Mouse (Mus musculus): ENCODE results near the gene Irf2bp1. TPM values are rescaled to one million over a fixed set of nuclear protein-coding genes. Genes with fewer than 3 reads are reported as not detected.

Gene Irf2bp1
- polyA plus RNA-seq, 1 experiment from 2014 or later, result 24.9 TPM

DNA sequence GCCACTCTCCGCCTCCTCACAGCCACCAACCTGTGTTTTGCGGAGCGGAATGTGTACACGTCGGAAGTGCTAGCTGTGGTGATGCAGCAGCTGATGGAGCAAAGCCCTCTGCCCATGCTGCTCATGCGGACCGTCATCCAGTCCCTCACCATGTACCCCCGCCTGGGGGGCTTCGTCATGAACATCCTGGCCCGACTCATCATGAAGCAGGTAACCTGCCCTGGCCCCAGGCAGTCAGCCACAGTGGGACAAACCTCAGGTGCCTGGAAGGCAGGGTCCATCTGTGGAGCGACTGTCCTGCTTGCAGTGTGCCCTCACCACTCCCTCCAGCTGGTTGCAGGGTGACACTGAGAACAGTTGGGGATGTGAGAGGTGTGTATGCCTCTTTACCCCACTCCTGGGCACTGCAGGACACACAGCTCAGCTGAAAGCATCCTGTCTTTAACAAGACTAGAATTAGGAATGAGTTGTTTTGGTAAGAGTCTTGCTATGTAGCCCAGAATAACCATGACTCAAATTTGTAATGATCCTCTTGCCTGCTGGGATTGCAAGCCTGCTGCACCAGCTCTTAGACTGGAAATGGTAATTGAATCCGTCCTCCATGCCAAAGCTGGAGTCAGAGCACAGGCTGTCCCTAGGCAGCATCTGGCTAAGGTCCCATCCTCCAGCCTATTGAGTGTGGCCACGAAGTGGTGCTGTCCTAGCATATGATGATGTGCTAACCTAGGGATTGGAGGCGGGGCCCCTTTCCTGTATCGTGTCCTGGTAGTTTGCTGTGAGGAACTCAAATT, 48.7 kb downstream of the Irf2bp1 start:
- H3K27ac ChIP-seq (ENCODE audit: low read depth, low read length), result no peak overlapping the region
- DNase-seq (ENCODE audit: low spot score) (no peak), ATAC-seq (replicated peaks; ENCODE audit: low FRiP score) (no peak)
- no peaks in the 10 kb centered on the region for H3K27me3 ChIP-seq (replicated peaks; ENCODE audit: control insufficient read depth, insufficient read depth, low read length)
- H3K36me3 ChIP-seq (ENCODE audit: control insufficient read depth, insufficient read depth, low read length), result peaks cover 36% of the 10 kb centered on the region
- no peak overlapping the region for H3K4me2 ChIP-seq
- WGBS, result 88% methylated on average over 15 of the region's 15 CpGs
- no peaks in the 10 kb centered on the region for H3K9me3 ChIP-seq (ENCODE audit: control insufficient read depth, low read length)
- H3K4me1 ChIP-seq (replicated peaks; ENCODE audit: control insufficient read depth, insufficient read depth, low read length), result no peaks in the 10 kb centered on the region
- H3K4me3 ChIP-seq (ENCODE audit: low read depth, low read length), result no peak overlapping the region
- H3K9ac ChIP-seq (ENCODE audit: low read depth, low read length), result no peak overlapping the region

DNA sequence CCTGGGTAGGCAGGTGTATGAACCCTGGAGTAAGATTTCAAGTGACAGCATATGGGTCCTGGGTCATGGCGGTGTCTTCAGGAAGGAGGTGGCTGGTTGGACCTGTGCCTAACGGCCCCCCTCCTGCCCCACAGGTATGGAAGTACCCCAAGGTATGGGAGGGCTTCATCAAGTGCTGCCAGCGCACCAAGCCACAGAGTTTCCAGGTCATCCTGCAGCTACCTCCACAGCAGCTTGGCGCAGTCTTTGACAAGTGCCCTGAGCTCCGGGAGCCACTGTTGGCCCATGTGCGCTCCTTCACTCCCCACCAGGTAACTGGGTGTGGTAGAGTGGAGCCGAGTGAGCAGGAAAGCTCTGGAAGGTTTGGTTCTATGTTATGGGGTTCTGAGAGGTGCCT, 49.3 kb downstream of the Irf2bp1 start:
- Histone ChIP-seq H3K27me3 (replicated peaks; ENCODE audit: control insufficient read depth, insufficient read depth, low read length) (no peaks in the 10 kb centered on the region), H3K4me1 (replicated peaks; ENCODE audit: control insufficient read depth, insufficient read depth, low read length) (no peaks in the 10 kb centered on the region), H3K4me2 (no peak overlapping the region), H3K36me3 (ENCODE audit: control insufficient read depth, insufficient read depth, low read length) (peaks cover 30% of the 10 kb centered on the region), H3K4me3 (ENCODE audit: low read depth, low read length) (no peak overlapping the region), H3K9ac (ENCODE audit: low read depth, low read length) (no peak overlapping the region), H3K9me3 (ENCODE audit: control insufficient read depth, low read length) (no peaks in the 10 kb centered on the region), H3K27ac (ENCODE audit: low read depth, low read length) (no peak overlapping the region)
- no peak for ATAC-seq (replicated peaks; ENCODE audit: low FRiP score)
- WGBS, result 90% methylated on average over 7 of the region's 7 CpGs
- no peak for DNase-seq (ENCODE audit: low spot score)

- Histone ChIP-seq H3K36me3 (ENCODE audit: control insufficient read depth, insufficient read depth, low read length) (peaks cover 22% of the 10 kb centered on the region), H3K4me1 (replicated peaks; ENCODE audit: control insufficient read depth, insufficient read depth, low read length) (no peaks in the 10 kb centered on the region), H3K9ac (ENCODE audit: low read depth, low read length) (no peak within 1 kb of the TSS), H3K27ac (ENCODE audit: low read depth, low read length) (no peak within 1 kb of the TSS), H3K4me3 (ENCODE audit: low read depth, low read length) (no peak within 1 kb of the TSS), H3K27me3 (replicated peaks; ENCODE audit: control insufficient read depth, insufficient read depth, low read length) (no peaks in the 10 kb centered on the region), H3K4me2 (no peak within 1 kb of the TSS), H3K9me3 (ENCODE audit: control insufficient read depth, low read length) (no peaks in the 10 kb centered on the region)
- 52% methylated on average over 33 of the region's 33 CpGs for WGBS
- ATAC-seq (replicated peaks; ENCODE audit: low FRiP score), result peak; percentile 42
- no peak for DNase-seq (ENCODE audit: low spot score)
Observed at GRCm38 (mm10) chr7:19054047-19054776, 50.4 kb downstream of the Irf2bp1 start, which contains the start of gene Rsph6a. TSS of gene Rsph6a (plus strand) at chr7:19054690.

GRCm38 (mm10) chr7:19054777-19055076, 50.9 kb downstream of the Irf2bp1 start:
- 75% methylated on average over 9 of the region's 9 CpGs for WGBS
- ATAC-seq (replicated peaks; ENCODE audit: low FRiP score), result peak; percentile 21; the same call in 1 of the 2 replicates

DNA sequence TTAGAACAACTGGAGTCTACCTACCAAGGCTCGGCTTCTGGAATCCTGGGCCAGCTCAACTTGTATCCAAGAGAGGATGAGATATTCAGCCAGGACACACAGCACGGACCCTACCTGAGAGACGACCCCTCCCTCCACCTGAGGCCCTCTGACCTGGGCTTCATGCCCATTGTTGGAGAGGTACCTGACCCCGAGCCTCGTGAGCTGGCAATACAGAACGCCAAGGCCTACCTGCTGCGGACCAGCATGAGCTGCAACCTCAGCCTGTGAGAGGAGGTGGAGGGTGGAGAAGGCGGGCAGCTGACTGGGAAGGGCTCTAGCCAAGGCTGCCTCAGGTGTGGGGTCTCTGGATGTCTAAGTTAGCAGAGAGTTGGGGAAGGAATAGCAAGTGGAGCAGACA, 51.3 kb downstream of the Irf2bp1 start:
- ATAC-seq (replicated peaks; ENCODE audit: low FRiP score) (no peak), DNase-seq (ENCODE audit: low spot score) (no peak)
- Histone ChIP-seq H3K36me3 (ENCODE audit: control insufficient read depth, insufficient read depth, low read length) (peaks cover 15% of the 10 kb centered on the region), H3K9me3 (ENCODE audit: control insufficient read depth, low read length) (no peaks in the 10 kb centered on the region), H3K4me1 (replicated peaks; ENCODE audit: control insufficient read depth, insufficient read depth, low read length) (no peaks in the 10 kb centered on the region), H3K27me3 (replicated peaks; ENCODE audit: control insufficient read depth, insufficient read depth, low read length) (no peaks in the 10 kb centered on the region), H3K4me2 (no peak overlapping the region), H3K9ac (ENCODE audit: low read depth, low read length) (no peak overlapping the region), H3K4me3 (ENCODE audit: low read depth, low read length) (no peak overlapping the region), H3K27ac (ENCODE audit: low read depth, low read length) (no peak overlapping the region)
- WGBS, result 93% methylated on average over 8 of the region's 8 CpGs

More at GRCm38 (mm10) chr7:19054777-19055076, 50.9 kb downstream of the Irf2bp1 start:
- peaks cover 18% of the 10 kb centered on the region for H3K36me3 ChIP-seq (ENCODE audit: control insufficient read depth, insufficient read depth, low read length)
- H3K4me2 ChIP-seq, result no peak overlapping the region
- no peak overlapping the region for H3K27ac ChIP-seq (ENCODE audit: low read depth, low read length)
- H3K4me1 ChIP-seq (replicated peaks; ENCODE audit: control insufficient read depth, insufficient read depth, low read length), result no peaks in the 10 kb centered on the region
- no peaks in the 10 kb centered on the region for H3K27me3 ChIP-seq (replicated peaks; ENCODE audit: control insufficient read depth, insufficient read depth, low read length)
- DNase-seq (ENCODE audit: low spot score), result no peak
- H3K9ac ChIP-seq (ENCODE audit: low read depth, low read length), result no peak overlapping the region
- no peaks in the 10 kb centered on the region for H3K9me3 ChIP-seq (ENCODE audit: control insufficient read depth, low read length)
- H3K4me3 ChIP-seq (ENCODE audit: low read depth, low read length), result no peak overlapping the region

Other genes starting within 250 kb of the Irf2bp1 start
- not detected in 2 replicates for gene Psg19, start 205.5 kb upstream of the Irf2bp1 start, polyA plus RNA-seq (2014; fragmentation: Nextera tagmentation; extraction: Ambion mirVana)
- 0.08 TPM in 2 replicates for gene Psg17, start 182.4 kb upstream of the Irf2bp1 start, polyA plus RNA-seq (2014; fragmentation: Nextera tagmentation; extraction: Ambion mirVana)
- 0.21 and 0.26 TPM in 2 replicates for gene Mill2, start 164.1 kb upstream of the Irf2bp1 start, polyA plus RNA-seq (2014; fragmentation: Nextera tagmentation; extraction: Ambion mirVana)
- gene Pglyrp1, start 132.7 kb upstream of the Irf2bp1 start, polyA plus RNA-seq (2014; fragmentation: Nextera tagmentation; extraction: Ambion mirVana), result 7.9 TPM in 2 replicates
- 20.8 and 21.1 TPM in 2 replicates for gene Ccdc61, start 93.6 kb upstream of the Irf2bp1 start, polyA plus RNA-seq (2014; fragmentation: Nextera tagmentation; extraction: Ambion mirVana)
- 0.22 and 0.41 TPM in 2 replicates for gene Nova2, start 78.2 kb upstream of the Irf2bp1 start, polyA plus RNA-seq (2014; fragmentation: Nextera tagmentation; extraction: Ambion mirVana)
- not detected in 2 replicates for gene Nanos2, start 16.6 kb upstream of the Irf2bp1 start, polyA plus RNA-seq (2014; fragmentation: Nextera tagmentation; extraction: Ambion mirVana)
- 1.5 and 2.2 TPM in 2 replicates for gene Mypop, start 12.8 kb upstream of the Irf2bp1 start, polyA plus RNA-seq (2014; fragmentation: Nextera tagmentation; extraction: Ambion mirVana)
- gene Foxa3, start 19.5 kb downstream of the Irf2bp1 start, polyA plus RNA-seq (2014; fragmentation: Nextera tagmentation; extraction: Ambion mirVana), result 29.7 and 32.0 TPM in 2 replicates
- 26.3 and 28.4 TPM in 2 replicates for gene Sympk, start 20.3 kb downstream of the Irf2bp1 start, polyA plus RNA-seq (2014; fragmentation: Nextera tagmentation; extraction: Ambion mirVana)
- not detected in 2 replicates for gene Rsph6a, start 50.6 kb downstream of the Irf2bp1 start, polyA plus RNA-seq (2014; fragmentation: Nextera tagmentation; extraction: Ambion mirVana)
- gene Dmwd, start 72.2 kb downstream of the Irf2bp1 start, polyA plus RNA-seq (2014; fragmentation: Nextera tagmentation; extraction: Ambion mirVana), result 10.2 and 12.8 TPM in 2 replicates
- gene Dmpk, start 79.8 kb downstream of the Irf2bp1 start, polyA plus RNA-seq (2014; fragmentation: Nextera tagmentation; extraction: Ambion mirVana), result 12.4 and 13.9 TPM in 2 replicates
- gene Six5, start 90.5 kb downstream of the Irf2bp1 start, polyA plus RNA-seq (2014; fragmentation: Nextera tagmentation; extraction: Ambion mirVana), result 3.7 and 4.3 TPM in 2 replicates
- 1.2 and 1.9 TPM in 2 replicates for gene Gm4969, start 114.3 kb downstream of the Irf2bp1 start, polyA plus RNA-seq (2014; fragmentation: Nextera tagmentation; extraction: Ambion mirVana)
- gene Fbxo46, start 115.8 kb downstream of the Irf2bp1 start, polyA plus RNA-seq (2014; fragmentation: Nextera tagmentation; extraction: Ambion mirVana), result 9.9 TPM in 2 replicates
- gene Qpctl, start 145.2 kb downstream of the Irf2bp1 start, polyA plus RNA-seq (2014; fragmentation: Nextera tagmentation; extraction: Ambion mirVana), result 7.5 and 9.5 TPM in 2 replicates
- 140 and 158 TPM in 2 replicates for gene Snrpd2, start 145.7 kb downstream of the Irf2bp1 start, polyA plus RNA-seq (2014; fragmentation: Nextera tagmentation; extraction: Ambion mirVana)
- 0.69 and 0.73 TPM in 2 replicates for gene Gipr, start 162.1 kb downstream of the Irf2bp1 start, polyA plus RNA-seq (2014; fragmentation: Nextera tagmentation; extraction: Ambion mirVana)
- 2.7 and 3.8 TPM in 2 replicates for gene Eml2, start 172.4 kb downstream of the Irf2bp1 start, polyA plus RNA-seq (2014; fragmentation: Nextera tagmentation; extraction: Ambion mirVana)
- gene Gpr4, start 208.5 kb downstream of the Irf2bp1 start, polyA plus RNA-seq (2014; fragmentation: Nextera tagmentation; extraction: Ambion mirVana), result 1.4 and 1.9 TPM in 2 replicates
- 31.6 and 33.9 TPM in 2 replicates for gene Opa3, start 224.3 kb downstream of the Irf2bp1 start, polyA plus RNA-seq (2014; fragmentation: Nextera tagmentation; extraction: Ambion mirVana)

Measured in liver, embryonic 11.5 days (tissue).